Mouse (Mus musculus): Measurements from ENCODE around the gene Plin1.

Gene Plin1

GRCm38 (mm10) chr7:79736511-79736910 lies 3.8 kb upstream of the Plin1 start:
- no peak for DNase-seq (ENCODE audit: low spot score in 2 of 2)

- no peak for DNase-seq (ENCODE audit: low spot score in 2 of 2)
Measured at GRCm38 (mm10) chr7:79734563-79734962, 1.9 kb upstream of the Plin1 start.

GRCm38 (mm10) chr7:79731438-79731837 lies 1.3 kb downstream of the Plin1 start:
- no peak for DNase-seq (ENCODE audit: low spot score in 2 of 2)

- DNase-seq (ENCODE audit: low spot score in 2 of 2), result no peak
Measured at GRCm38 (mm10) chr7:79729743-79730370, 2.8 kb downstream of the Plin1 start.

GRCm38 (mm10) chr7:79729169-79729568 lies 3.5 kb downstream of the Plin1 start:
- DNase-seq (ENCODE audit: low spot score in 2 of 2), result peak in 1 of 2 experiments; percentile 26

- peak; percentile 26 to 40 for DNase-seq (ENCODE audit: low spot score in 2 of 2)
Measured at GRCm38 (mm10) chr7:79728219-79728618, 4.5 kb downstream of the Plin1 start.

GRCm38 (mm10) chr7:79727091-79727490 lies 5.6 kb downstream of the Plin1 start:
- peak in 1 of 2 experiments; percentile 25 for DNase-seq (ENCODE audit: low spot score in 2 of 2)

GRCm38 (mm10) chr7:79721386-79721977 lies 11.2 kb downstream of the Plin1 start:
- peak in 1 of 2 experiments; percentile 14 for DNase-seq (ENCODE audit: low spot score in 2 of 2)

- DNase-seq (ENCODE audit: low spot score in 2 of 2), result peak; percentile 41 to 51
Measured at GRCm38 (mm10) chr7:79715187-79715981, 17.3 kb downstream of the Plin1 start, which contains the start of gene Kif7. TSS of gene Kif7 (minus strand) at chr7:79715720.

- no peak for DNase-seq (ENCODE audit: low spot score in 2 of 2)
Measured at GRCm38 (mm10) chr7:79710831-79711230, 21.9 kb downstream of the Plin1 start.

- no peak for DNase-seq (ENCODE audit: low spot score in 2 of 2)
Measured at GRCm38 (mm10) chr7:79710130-79710607, 22.5 kb downstream of the Plin1 start.

- no peak for DNase-seq (ENCODE audit: low spot score in 2 of 2)
Measured at GRCm38 (mm10) chr7:79705210-79705609, 27.5 kb downstream of the Plin1 start.

- DNase-seq (ENCODE audit: low spot score in 2 of 2), result no peak
Measured at GRCm38 (mm10) chr7:79702755-79703154, 29.9 kb downstream of the Plin1 start.

- no peak for DNase-seq (ENCODE audit: low spot score in 2 of 2)
Measured at GRCm38 (mm10) chr7:79696495-79696894, 36.2 kb downstream of the Plin1 start.

- no peak for DNase-seq (ENCODE audit: low spot score in 2 of 2)
Measured at GRCm38 (mm10) chr7:79680231-79680630, 52.5 kb downstream of the Plin1 start.

- DNase-seq (ENCODE audit: low spot score in 2 of 2), result no peak
Measured at GRCm38 (mm10) chr7:79679186-79679585, 53.5 kb downstream of the Plin1 start.

- DNase-seq (ENCODE audit: low spot score in 2 of 2), result no peak
Measured at GRCm38 (mm10) chr7:79670900-79671604, 61.7 kb downstream of the Plin1 start.

Data from spleen, postnatal 36 days (tissue).